Mouse (Mus musculus): ENCODE measurements around the gene Tppp2. TPM values are rescaled to one million over a fixed set of nuclear protein-coding genes. Genes with fewer than 3 reads are reported as not detected.
A peak's percentile ranks its signal among the peaks of the same experiment; 100 is the strongest.

Tppp2 gene
- polyA plus RNA-seq, 1 experiment from 2014 or later: not detected

DNA sequence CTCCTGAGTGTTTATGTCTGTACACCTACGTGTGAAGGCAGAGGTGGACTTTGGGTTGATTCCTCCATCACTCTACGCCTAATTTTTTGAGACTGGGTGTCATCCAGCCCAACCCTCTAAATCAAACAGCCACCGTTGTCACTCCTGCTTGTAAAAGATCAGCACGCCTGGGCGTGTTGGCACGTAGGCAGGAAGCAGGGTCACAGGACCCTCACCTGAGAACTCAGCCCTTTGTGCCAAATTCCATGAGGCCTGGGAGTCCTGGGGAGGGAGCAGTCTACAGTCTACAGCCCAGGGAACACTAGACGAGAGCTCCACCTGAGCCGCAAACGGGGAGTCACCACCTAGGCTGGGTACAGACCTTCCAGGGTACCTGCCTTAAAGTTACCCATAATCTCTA is 14.4 kb upstream of the Tppp2 start:
- Histone ChIP-seq H3K4me1 (ENCODE audit: control insufficient read depth, insufficient read depth, low read length) (peaks cover 5% of the 10 kb centered on the region), H3K27ac (ENCODE audit: low read length) (0 out of 2 replicates have a peak overlapping the region, but pooled peaks have one; percentile 32), H3K27me3 (replicated peaks; ENCODE audit: control insufficient read depth, insufficient read depth, low read length) (no peaks in the 10 kb centered on the region), H3K4me2 (ENCODE audit: low read depth, low read length) (no peak overlapping the region), H3K36me3 (ENCODE audit: control insufficient read depth, insufficient read depth, low read length) (no peaks in the 10 kb centered on the region), H3K9me3 (ENCODE audit: control insufficient read depth, low read length) (no peaks in the 10 kb centered on the region), H3K4me3 (ENCODE audit: low read length) (no peak overlapping the region), H3K9ac (ENCODE audit: low read depth, low read length) (no peak overlapping the region; the same call in 1 of the 2 replicates)
- 68% methylated on average over 9 of the region's 9 CpGs for WGBS
- ATAC-seq: peak; percentile 73

DNA sequence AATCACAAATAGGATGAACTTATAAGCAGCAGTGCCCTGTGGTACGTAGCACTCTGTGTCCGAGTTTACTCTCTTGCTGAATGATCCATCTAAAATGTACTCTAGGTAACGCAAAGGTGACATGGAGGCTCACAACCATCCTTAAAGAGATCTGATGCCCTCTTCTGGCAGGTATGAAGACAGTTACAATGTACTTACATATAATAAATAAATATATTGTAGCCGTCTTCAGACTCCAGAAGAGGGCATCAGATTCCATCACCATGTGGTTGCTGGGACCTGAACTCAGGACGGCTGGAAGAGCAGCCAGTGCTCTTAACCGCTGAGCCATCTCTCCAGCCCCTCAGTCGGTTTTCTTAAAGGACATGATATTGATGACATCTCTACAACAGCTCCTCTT is 13.5 kb upstream of the Tppp2 start:
- no peak for ATAC-seq
- Histone ChIP-seq H3K36me3 (ENCODE audit: control insufficient read depth, insufficient read depth, low read length) (no peaks in the 10 kb centered on the region), H3K4me3 (ENCODE audit: low read length) (no peak overlapping the region), H3K4me2 (ENCODE audit: low read depth, low read length) (no peak overlapping the region), H3K4me1 (ENCODE audit: control insufficient read depth, insufficient read depth, low read length) (peaks cover 5% of the 10 kb centered on the region), H3K27me3 (replicated peaks; ENCODE audit: control insufficient read depth, insufficient read depth, low read length) (no peaks in the 10 kb centered on the region), H3K9me3 (ENCODE audit: control insufficient read depth, low read length) (no peaks in the 10 kb centered on the region), H3K9ac (ENCODE audit: low read depth, low read length) (no peak overlapping the region), H3K27ac (ENCODE audit: low read length) (no peak overlapping the region)
- WGBS: 67% methylated on average over 7 of the region's 7 CpGs

DNA sequence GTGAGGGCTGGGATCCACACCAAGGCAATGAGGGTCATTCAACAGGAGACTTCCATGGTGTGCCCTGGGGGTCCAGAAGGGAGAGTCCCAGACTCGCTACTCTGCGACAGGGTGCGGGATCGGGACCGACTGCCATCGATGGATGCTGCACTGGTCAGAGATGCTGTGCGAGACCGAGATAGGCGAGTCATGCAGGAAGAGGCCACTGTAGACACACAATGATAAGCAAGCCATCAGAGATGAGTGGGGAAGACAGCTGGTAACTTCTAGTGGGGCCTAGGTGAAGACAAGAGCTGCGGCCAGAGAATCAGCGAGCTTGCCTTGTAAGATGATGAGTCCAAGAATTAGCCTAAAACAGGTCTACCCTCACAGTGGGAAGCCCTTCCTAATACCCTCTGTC is 12.1 kb upstream of the Tppp2 start:
- Histone ChIP-seq H3K9ac (ENCODE audit: low read depth, low read length) (no peak overlapping the region), H3K4me1 (ENCODE audit: control insufficient read depth, insufficient read depth, low read length) (peaks cover 5% of the 10 kb centered on the region), H3K9me3 (ENCODE audit: control insufficient read depth, low read length) (no peaks in the 10 kb centered on the region), H3K36me3 (ENCODE audit: control insufficient read depth, insufficient read depth, low read length) (no peaks in the 10 kb centered on the region), H3K27me3 (replicated peaks; ENCODE audit: control insufficient read depth, insufficient read depth, low read length) (no peaks in the 10 kb centered on the region), H3K4me3 (ENCODE audit: low read length) (no peak overlapping the region), H3K27ac (ENCODE audit: low read length) (no peak overlapping the region), H3K4me2 (ENCODE audit: low read depth, low read length) (no peak overlapping the region)
- 93% methylated on average over 11 of the region's 11 CpGs for WGBS
- ATAC-seq: no peak

DNA sequence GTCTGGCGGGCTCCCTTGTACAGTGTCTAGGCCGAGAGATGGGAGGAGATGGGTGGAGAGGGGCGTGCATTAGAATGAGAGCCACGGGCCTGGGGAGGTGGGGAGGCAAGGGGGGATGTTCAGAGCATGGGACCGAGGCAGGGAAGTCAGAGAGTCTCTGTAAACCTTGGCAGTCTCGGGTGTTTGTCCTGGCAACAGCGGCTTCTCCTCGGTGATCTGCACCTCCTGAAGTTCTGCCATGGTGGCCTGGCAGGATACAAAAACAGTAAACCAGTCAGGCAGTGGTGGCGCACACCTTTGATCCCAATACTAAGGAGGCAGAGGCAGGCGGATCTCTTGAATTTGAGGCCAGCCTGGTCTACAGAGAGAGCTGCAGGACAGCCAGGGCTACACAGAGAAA is 6.9 kb upstream of the Tppp2 start:
- peaks cover 9% of the 10 kb centered on the region; the same call in 1 of the 2 replicates for H3K4me1 ChIP-seq (ENCODE audit: control insufficient read depth, insufficient read depth, low read length)
- H3K27me3 ChIP-seq (replicated peaks; ENCODE audit: control insufficient read depth, insufficient read depth, low read length): no peaks in the 10 kb centered on the region
- no peak overlapping the region for H3K4me2 ChIP-seq (ENCODE audit: low read depth, low read length)
- no peak overlapping the region for H3K27ac ChIP-seq (ENCODE audit: low read length)
- ATAC-seq: no peak
- no peaks in the 10 kb centered on the region for H3K9me3 ChIP-seq (ENCODE audit: control insufficient read depth, low read length)
- 84% methylated on average over 10 of the region's 10 CpGs for WGBS
- no peak overlapping the region for H3K9ac ChIP-seq (ENCODE audit: low read depth, low read length)
- no peak overlapping the region for H3K4me3 ChIP-seq (ENCODE audit: low read length)
- H3K36me3 ChIP-seq (ENCODE audit: control insufficient read depth, insufficient read depth, low read length): no peaks in the 10 kb centered on the region

DNA sequence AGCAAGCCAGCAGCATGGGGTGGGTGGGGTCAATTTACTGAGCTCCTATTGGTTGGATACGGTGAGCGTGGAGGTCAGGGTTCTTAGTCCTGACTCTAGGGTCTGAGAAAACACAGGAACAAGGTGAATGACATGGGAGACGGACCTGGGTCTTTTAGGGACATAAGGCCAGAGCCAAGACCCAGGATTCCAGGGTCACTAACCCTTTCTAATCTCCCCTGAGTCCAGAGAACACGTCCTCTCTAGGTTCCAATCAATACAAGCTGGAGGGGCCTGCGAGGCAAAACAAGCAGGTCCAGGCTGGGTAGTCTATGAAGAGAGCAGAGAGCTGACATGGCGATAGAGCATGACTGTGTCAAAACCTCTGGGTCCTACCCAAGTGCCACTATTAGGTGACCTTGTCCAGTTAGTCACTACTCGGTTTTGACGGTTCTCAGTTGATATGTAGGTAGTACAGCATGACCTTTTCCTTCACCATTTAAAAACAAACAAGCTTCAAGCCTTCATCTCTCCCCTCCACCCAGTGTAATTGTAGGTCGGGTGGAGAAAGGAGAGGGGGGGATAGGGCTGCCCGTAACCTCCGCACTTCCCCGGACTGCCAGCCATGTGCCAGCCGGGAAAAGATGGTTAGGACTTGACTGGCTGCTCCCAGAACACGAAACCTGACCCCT is 5.7 kb upstream of the Tppp2 start:
- Histone ChIP-seq H3K4me1 (ENCODE audit: control insufficient read depth, insufficient read depth, low read length) (peaks cover 9% of the 10 kb centered on the region; the same call in 1 of the 2 replicates), H3K9ac (ENCODE audit: low read depth, low read length) (peak overlapping the region; percentile 72), H3K36me3 (ENCODE audit: control insufficient read depth, insufficient read depth, low read length) (no peaks in the 10 kb centered on the region), H3K4me2 (ENCODE audit: low read depth, low read length) (peak overlapping the region; percentile 94), H3K27ac (ENCODE audit: low read length) (no peak overlapping the region), H3K27me3 (replicated peaks; ENCODE audit: control insufficient read depth, insufficient read depth, low read length) (no peaks in the 10 kb centered on the region), H3K9me3 (ENCODE audit: control insufficient read depth, low read length) (no peaks in the 10 kb centered on the region), H3K4me3 (ENCODE audit: low read length) (peak overlapping the region; percentile 64)
- ATAC-seq: peak; percentile 41
- WGBS: 12% methylated on average over 14 of the region's 14 CpGs

DNA sequence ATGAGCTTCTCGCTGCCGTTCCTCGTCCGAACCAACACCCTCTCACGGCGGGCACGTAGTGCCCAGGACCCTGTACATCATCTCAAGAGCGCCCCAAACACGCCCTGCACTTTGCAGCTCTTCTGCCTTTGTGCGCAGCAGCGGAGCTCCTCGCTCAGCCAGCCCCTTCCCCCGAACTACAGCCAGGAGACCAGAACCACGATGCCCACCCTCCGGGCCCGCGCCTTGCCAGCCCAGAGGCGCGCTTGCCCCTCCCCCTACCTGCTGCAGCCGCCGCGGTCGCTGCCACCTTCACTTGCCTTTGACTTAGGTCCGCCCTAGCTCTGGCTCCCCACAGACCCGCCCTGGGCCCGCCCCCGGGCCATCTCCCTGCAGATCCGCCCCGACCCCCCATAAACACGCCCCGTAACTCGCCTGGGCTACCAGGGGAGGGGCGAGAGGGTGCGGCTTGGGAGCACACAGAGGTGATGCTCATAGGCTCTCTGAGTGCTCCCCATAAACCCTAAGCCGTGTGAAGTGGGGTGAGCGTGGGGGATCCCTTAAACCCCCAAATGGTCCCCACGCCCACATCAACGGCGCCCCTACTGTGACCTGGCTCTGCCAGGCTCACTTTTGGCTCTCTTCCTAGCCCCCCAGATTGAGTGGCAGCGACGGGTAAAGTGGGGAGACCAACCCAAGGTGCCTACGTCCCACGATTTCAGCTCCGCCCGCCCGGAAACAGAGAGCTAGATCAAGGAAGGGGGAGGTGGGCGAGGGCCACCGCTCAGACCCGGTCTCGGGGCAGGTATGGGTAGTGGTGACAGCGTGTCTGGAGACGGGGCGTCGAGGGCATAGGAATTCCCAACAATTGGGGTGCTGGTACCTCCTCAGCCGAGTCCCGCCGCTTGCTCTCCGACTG is 4.9 kb upstream of the Tppp2 start:
- H3K9me3 ChIP-seq (ENCODE audit: control insufficient read depth, low read length): no peaks in the 10 kb centered on the region
- WGBS: under 1% methylated on average over 58 of the region's 58 CpGs
- H3K27me3 ChIP-seq (replicated peaks; ENCODE audit: control insufficient read depth, insufficient read depth, low read length): no peaks in the 10 kb centered on the region
- peak overlapping the region; percentile 72 for H3K9ac ChIP-seq (ENCODE audit: low read depth, low read length)
- H3K4me2 ChIP-seq (ENCODE audit: low read depth, low read length): peak overlapping the region; percentile 94
- ATAC-seq: peak; percentile 93
- peaks cover 9% of the 10 kb centered on the region; the same call in 1 of the 2 replicates for H3K4me1 ChIP-seq (ENCODE audit: control insufficient read depth, insufficient read depth, low read length)
- peak overlapping the region; percentile 58 for H3K27ac ChIP-seq (ENCODE audit: low read length)
- H3K4me3 ChIP-seq (ENCODE audit: low read length): peak overlapping the region; percentile 64
- no peaks in the 10 kb centered on the region for H3K36me3 ChIP-seq (ENCODE audit: control insufficient read depth, insufficient read depth, low read length)

DNA sequence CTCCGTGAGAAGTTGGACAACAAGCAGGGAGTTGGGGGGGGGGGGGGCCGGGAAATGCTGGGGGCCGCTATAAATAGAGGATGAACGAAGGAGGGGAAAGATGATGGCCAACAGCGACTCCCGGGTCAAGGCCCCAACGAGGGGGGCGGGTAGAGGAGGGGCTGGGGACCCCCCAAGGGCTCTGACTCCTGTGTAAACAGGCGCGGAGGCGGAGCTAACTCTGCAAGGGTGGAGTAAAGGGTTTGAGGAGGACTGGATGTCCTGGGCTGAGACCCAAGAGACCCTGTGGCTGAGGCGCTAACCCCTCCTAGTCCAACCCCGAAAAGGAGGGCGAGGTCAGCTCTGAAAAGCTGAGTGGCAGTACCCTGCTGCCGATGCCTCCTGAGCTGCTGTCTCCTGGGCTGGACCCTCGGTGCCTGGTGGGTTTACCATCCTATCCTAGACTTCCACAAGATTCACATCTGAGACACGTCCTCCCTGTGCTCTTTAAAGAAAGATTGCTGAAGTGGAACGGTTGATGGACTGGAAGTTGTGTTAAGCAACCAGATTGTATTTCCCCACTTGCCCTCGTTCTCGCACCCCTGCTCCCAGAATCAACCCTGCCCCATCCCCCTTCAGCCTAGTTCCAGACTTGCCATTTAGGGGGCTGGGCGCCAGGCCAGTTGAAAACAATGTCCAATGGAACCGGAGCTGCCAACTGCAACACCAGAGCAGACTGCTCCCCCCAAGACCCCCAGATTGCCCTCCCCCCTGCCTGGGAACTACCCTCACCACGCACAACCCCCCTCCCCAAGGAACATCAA is 4.1 kb upstream of the Tppp2 start, which contains the start of gene Ndrg2:
Gene Ndrg2, minus strand, starts transcription at position 199 of the 803 bp plus-strand sequence.
- Histone ChIP-seq H3K9me3 (ENCODE audit: control insufficient read depth, low read length) (no peaks in the 10 kb centered on the region), H3K27me3 (replicated peaks; ENCODE audit: control insufficient read depth, insufficient read depth, low read length) (no peaks in the 10 kb centered on the region), H3K27ac (ENCODE audit: low read length) (peak within 1 kb of the TSS; percentile 58), H3K4me3 (ENCODE audit: low read length) (peak within 1 kb of the TSS; percentile 64), H3K9ac (ENCODE audit: low read depth, low read length) (peak within 1 kb of the TSS; percentile 72), H3K4me1 (ENCODE audit: control insufficient read depth, insufficient read depth, low read length) (peaks cover 9% of the 10 kb centered on the region; the same call in 1 of the 2 replicates), H3K36me3 (ENCODE audit: control insufficient read depth, insufficient read depth, low read length) (no peaks in the 10 kb centered on the region), H3K4me2 (ENCODE audit: low read depth, low read length) (peak within 1 kb of the TSS; percentile 94)
- 6% methylated on average over 22 of the region's 23 CpGs for WGBS
- ATAC-seq: peak; percentile 68

DNA sequence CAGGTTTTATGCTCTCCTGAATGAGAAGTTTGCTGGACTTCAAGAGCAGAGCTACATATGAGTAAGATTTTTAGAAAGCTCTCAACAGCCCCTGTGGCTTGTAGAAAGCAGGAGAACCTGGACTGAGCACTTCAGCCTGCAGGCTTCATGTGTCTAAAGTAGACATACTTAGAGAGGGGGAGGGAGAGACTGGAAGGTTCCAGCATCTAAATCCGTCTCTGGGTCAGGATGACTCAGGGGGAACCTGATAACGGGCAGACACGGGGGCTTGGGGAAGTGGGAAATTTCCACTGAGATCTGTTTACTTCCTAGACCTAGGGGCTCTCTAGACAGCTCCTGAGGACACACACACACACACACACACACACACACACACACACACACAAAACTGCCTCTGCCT is 3.2 kb upstream of the Tppp2 start:
- Histone ChIP-seq H3K27me3 (replicated peaks; ENCODE audit: control insufficient read depth, insufficient read depth, low read length) (no peaks in the 10 kb centered on the region), H3K36me3 (ENCODE audit: control insufficient read depth, insufficient read depth, low read length) (no peaks in the 10 kb centered on the region), H3K4me2 (ENCODE audit: low read depth, low read length) (no peak overlapping the region), H3K27ac (ENCODE audit: low read length) (no peak overlapping the region), H3K9ac (ENCODE audit: low read depth, low read length) (no peak overlapping the region), H3K9me3 (ENCODE audit: control insufficient read depth, low read length) (no peaks in the 10 kb centered on the region), H3K4me1 (ENCODE audit: control insufficient read depth, insufficient read depth, low read length) (peaks cover 9% of the 10 kb centered on the region; the same call in 1 of the 2 replicates), H3K4me3 (ENCODE audit: low read length) (no peak overlapping the region)
- WGBS: 13% methylated on average over 3 of the region's 3 CpGs
- no peak for ATAC-seq

DNA sequence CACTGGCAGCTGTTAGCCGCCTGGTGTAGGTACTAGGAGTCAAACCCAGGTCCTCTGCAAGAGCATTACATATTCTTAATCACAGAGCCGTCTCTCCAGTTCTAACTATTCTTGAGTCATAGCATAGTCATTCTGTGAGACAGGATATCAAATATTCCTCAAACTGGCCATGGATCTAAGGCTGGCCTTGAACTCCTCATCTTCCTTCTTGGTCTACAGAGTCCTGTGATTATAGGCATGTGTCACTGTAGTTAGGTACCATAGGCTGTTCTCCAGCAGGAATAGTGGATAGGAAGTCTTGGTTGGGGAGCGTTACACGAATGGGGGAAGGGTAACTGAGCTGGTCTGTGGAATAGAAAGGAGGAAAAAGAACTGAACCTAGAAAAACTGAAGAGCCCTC is 1.7 kb upstream of the Tppp2 start:
- Histone ChIP-seq H3K36me3 (ENCODE audit: control insufficient read depth, insufficient read depth, low read length) (no peaks in the 10 kb centered on the region), H3K4me3 (ENCODE audit: low read length) (no peak overlapping the region), H3K27ac (ENCODE audit: low read length) (no peak overlapping the region), H3K4me2 (ENCODE audit: low read depth, low read length) (no peak overlapping the region), H3K27me3 (replicated peaks; ENCODE audit: control insufficient read depth, insufficient read depth, low read length) (no peaks in the 10 kb centered on the region), H3K4me1 (ENCODE audit: control insufficient read depth, insufficient read depth, low read length) (peaks cover 10% of the 10 kb centered on the region), H3K9me3 (ENCODE audit: control insufficient read depth, low read length) (no peaks in the 10 kb centered on the region), H3K9ac (ENCODE audit: low read depth, low read length) (no peak overlapping the region)
- ATAC-seq: no peak
- 91% methylated on average over 4 of the region's 4 CpGs for WGBS
